Mouse (Mus musculus) ES-Bruce4 (cell line): ENCODE data around the gene Sgk1. TPM values are rescaled to one million over a fixed set of nuclear protein-coding genes. Genes with fewer than 3 reads are reported as not detected.
"Not testable (repeated sequence)": the region's sequence is repeated elsewhere in the genome, so short reads cannot be mapped to it uniquely, and the experiment has no call there.

Experiments
- H3K27ac ChIP-seq: 2 replicates; pipeline ENCODE4 v1.5.1; 2012; ENCODE audit warnings: low read length, inconsistent platforms; ENCODE audit not compliant: insufficient read depth
- H3K27me3 ChIP-seq: 2 replicates; pipeline ENCODE4 v1.6.1; 2012; ENCODE audit warnings: mild to moderate bottlenecking, low read length, inconsistent platforms; ENCODE audit not compliant: control insufficient read depth, poor library complexity, insufficient read depth, severe bottlenecking
- H3K36me3 ChIP-seq: 2 replicates; pipeline ENCODE4 v1.6.1; 2012; ENCODE audit warnings: inconsistent platforms, mild to moderate bottlenecking, low read length, moderate library complexity; ENCODE audit not compliant: control insufficient read depth, poor library complexity, insufficient read depth, severe bottlenecking
- H3K4me1 ChIP-seq: one replicate; pipeline ENCODE4 v1.8.1; 2011; ENCODE audit warnings: low read length; ENCODE audit not compliant: control insufficient read depth, insufficient read depth
- H3K4me3 ChIP-seq: 2 replicates; pipeline ENCODE4 v1.5.1; 2011; ENCODE audit warnings: low read depth, mild to moderate bottlenecking, low read length
- H3K9ac ChIP-seq: 2 replicates; pipeline ENCODE4 v1.6.1; 2012; ENCODE audit warnings: low read depth, mild to moderate bottlenecking, inconsistent platforms; ENCODE audit not compliant: poor library complexity, severe bottlenecking
- H3K9me3 ChIP-seq: replicated peaks from 2 replicates; pipeline ENCODE4 v1.6.1; 2012; ENCODE audit warnings: mild to moderate bottlenecking, low read length, inconsistent platforms; ENCODE audit not compliant: control insufficient read depth, poor library complexity, insufficient read depth, severe bottlenecking
- CTCF ChIP-seq: IDR thresholded peaks from one replicate; pipeline ENCODE4 v1.8.1; 2011; ENCODE audit warnings: low read depth, low read length
- EP300 ChIP-seq: IDR thresholded peaks from 2 replicates; pipeline ENCODE4 v1.6.1; 2011; ENCODE audit warnings: low read depth, low read length; ENCODE audit not compliant: insufficient read depth
- POLR2A ChIP-seq: IDR thresholded peaks from one replicate; pipeline ENCODE4 v1.8.1; 2011; ENCODE audit warnings: low read length; ENCODE audit not compliant: insufficient read depth
- polyA plus RNA-seq: library from polyadenylated mRNA; stranded (reverse); fragments of >200 nt; gene quantifications from 2 replicates; pipeline ENCODE4 v1.2.4, GENCODE M21; 2011; ENCODE audit warnings: low read depth; ENCODE audit not compliant: missing spikeins, insufficient read depth, insufficient read length

Sgk1 gene
- polyA plus RNA-seq, 1 experiment, result 386 TPM

GRCm38 (mm10) chr10:22010088-22010818 is 128.3 kb downstream of the Sgk1 start:
- Histone ChIP-seq H3K36me3 (no peaks in the 10 kb centered on the region), H3K4me1 (no peaks in the 10 kb centered on the region), H3K9ac (no peak overlapping the region), H3K27ac (no peak overlapping the region), H3K9me3 (no peaks in the 10 kb centered on the region), H3K4me3 (no peak overlapping the region), H3K27me3 (no peaks in the 10 kb centered on the region)
- TF ChIP-seq EP300 (no peak), CTCF (peak; percentile 80), POLR2A (no peak)

GRCm38 (mm10) chr10:22017469-22018159 is 135.6 kb downstream of the Sgk1 start:
- TF ChIP-seq POLR2A (no peak), EP300 (no peak), CTCF (no peak)
- Histone ChIP-seq H3K9ac (no peak overlapping the region), H3K4me3 (no peak overlapping the region), H3K27ac (no peak overlapping the region), H3K27me3 (no peaks in the 10 kb centered on the region), H3K36me3 (no peaks in the 10 kb centered on the region), H3K9me3 (no peaks in the 10 kb centered on the region), H3K4me1 (no peaks in the 10 kb centered on the region)

GRCm38 (mm10) chr10:22018618-22019017 is 136.6 kb downstream of the Sgk1 start:
- H3K9ac ChIP-seq, result no peak overlapping the region
- no peak overlapping the region for H3K4me3 ChIP-seq
- H3K9me3 ChIP-seq, result no peaks in the 10 kb centered on the region
- H3K27ac ChIP-seq, result no peak overlapping the region
- no peaks in the 10 kb centered on the region for H3K36me3 ChIP-seq
- no peaks in the 10 kb centered on the region for H3K4me1 ChIP-seq
- peak; percentile 25 for TF ChIP-seq CTCF
- no peak for TF ChIP-seq POLR2A
- no peak for TF ChIP-seq EP300
- H3K27me3 ChIP-seq, result no peaks in the 10 kb centered on the region

- H3K4me3 ChIP-seq, result no peak overlapping the region
- H3K4me1 ChIP-seq, result no peaks in the 10 kb centered on the region
- no peaks in the 10 kb centered on the region for H3K27me3 ChIP-seq
- no peak overlapping the region for H3K9ac ChIP-seq
- no peak overlapping the region for H3K27ac ChIP-seq
- no peaks in the 10 kb centered on the region for H3K9me3 ChIP-seq
- no peak for TF ChIP-seq EP300
- no peaks in the 10 kb centered on the region for H3K36me3 ChIP-seq
Measured at GRCm38 (mm10) chr10:22034303-22034702, 152.3 kb downstream of the Sgk1 start.

- H3K4me1 ChIP-seq, H3K27me3 ChIP-seq, H3K9ac ChIP-seq, H3K9me3 ChIP-seq, H3K4me3 ChIP-seq, H3K36me3 ChIP-seq, H3K27ac ChIP-seq: not testable (repeated sequence)
- TF ChIP-seq CTCF, result peak; percentile 49
Measured at GRCm38 (mm10) chr10:22036256-22036655, 154.3 kb downstream of the Sgk1 start.

Other genes with a start within 250 kb of the Sgk1 start
- not detected in 2 replicates for gene 4930444G20Rik, start 185.9 kb downstream of the Sgk1 start, polyA plus RNA-seq